Mouse (Mus musculus): ENCODE results near the gene Dusp10. TPM values are rescaled to one million over a fixed set of nuclear protein-coding genes. Genes with fewer than 3 reads are reported as not detected.

Gene Dusp10
- polyA plus RNA-seq, 1 experiment from 2014 or later: 4.2 TPM

DNA sequence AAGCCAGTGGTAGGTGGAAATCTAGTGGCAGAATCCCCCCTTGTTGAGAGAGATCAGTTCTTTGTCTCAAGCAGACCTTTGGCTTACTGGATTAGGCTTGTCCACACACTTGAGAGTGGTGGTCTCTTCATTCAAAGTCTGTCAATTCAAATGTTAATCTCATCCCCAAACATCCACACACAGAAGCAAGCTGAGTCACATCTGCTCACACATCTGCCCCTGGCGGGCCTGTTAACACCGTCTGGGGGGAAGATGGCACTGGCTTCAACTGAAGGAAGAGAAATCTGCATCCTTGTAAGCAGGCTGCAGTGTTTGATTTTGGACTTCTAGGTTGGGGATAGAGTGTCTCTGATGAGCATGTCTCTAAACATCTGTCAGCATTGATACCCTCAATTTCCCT, 10.9 kb downstream of the Dusp10 start:
- Histone ChIP-seq H3K4me1 (replicated peaks; ENCODE audit: control insufficient read depth, insufficient read depth, low read length) (no peaks in the 10 kb centered on the region), H3K4me3 (replicated peaks; ENCODE audit: low read length) (no peak overlapping the region), H3K4me2 (ENCODE audit: low read length) (no peak overlapping the region), H3K27ac (ENCODE audit: low read length) (no peak overlapping the region), H3K9ac (replicated peaks; ENCODE audit: low read depth, low read length) (no peak overlapping the region), H3K36me3 (ENCODE audit: control insufficient read depth, insufficient read depth) (no peaks in the 10 kb centered on the region), H3K27me3 (replicated peaks; ENCODE audit: control insufficient read depth, insufficient read depth, low read length) (no peaks in the 10 kb centered on the region), H3K9me3 (ENCODE audit: control insufficient read depth, low read length) (no peaks in the 10 kb centered on the region)
- WGBS: 52% methylated on average over 2 of the region's 2 CpGs
- no peak for ATAC-seq

DNA sequence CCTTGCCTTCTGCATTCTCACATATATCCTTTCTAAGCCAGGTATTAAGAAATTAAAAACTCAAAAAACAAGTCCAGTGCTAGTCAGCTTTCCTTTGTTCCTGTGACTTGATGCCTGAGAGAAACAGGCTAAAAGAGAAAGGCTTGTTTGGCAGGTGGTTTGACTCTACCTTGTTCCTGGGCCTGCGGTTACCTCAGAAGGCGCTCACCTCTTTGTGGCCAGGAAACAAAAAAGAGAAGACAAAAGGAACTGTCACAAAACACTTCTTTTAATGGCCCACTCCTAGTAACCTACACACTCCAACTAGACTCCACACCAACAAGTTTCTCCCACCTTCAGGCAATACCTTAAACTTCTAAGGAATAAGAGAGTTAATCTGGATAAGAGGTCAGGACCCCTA, 11.5 kb downstream of the Dusp10 start:
- H3K9ac ChIP-seq (replicated peaks; ENCODE audit: low read depth, low read length): no peak overlapping the region
- H3K4me2 ChIP-seq (ENCODE audit: low read length): no peak overlapping the region
- H3K27me3 ChIP-seq (replicated peaks; ENCODE audit: control insufficient read depth, insufficient read depth, low read length): no peaks in the 10 kb centered on the region
- no peaks in the 10 kb centered on the region for H3K9me3 ChIP-seq (ENCODE audit: control insufficient read depth, low read length)
- H3K27ac ChIP-seq (ENCODE audit: low read length): no peak overlapping the region
- H3K4me1 ChIP-seq (replicated peaks; ENCODE audit: control insufficient read depth, insufficient read depth, low read length): no peaks in the 10 kb centered on the region
- H3K4me3 ChIP-seq (replicated peaks; ENCODE audit: low read length): no peak overlapping the region
- H3K36me3 ChIP-seq (ENCODE audit: control insufficient read depth, insufficient read depth): no peaks in the 10 kb centered on the region
- no peak for ATAC-seq
- WGBS: 93% methylated on average over 2 of the region's 2 CpGs

- Histone ChIP-seq H3K4me2 (ENCODE audit: low read length) (no peak overlapping the region), H3K27me3 (replicated peaks; ENCODE audit: control insufficient read depth, insufficient read depth, low read length) (no peaks in the 10 kb centered on the region), H3K27ac (ENCODE audit: low read length) (no peak overlapping the region), H3K9ac (replicated peaks; ENCODE audit: low read depth, low read length) (no peak overlapping the region), H3K36me3 (ENCODE audit: control insufficient read depth, insufficient read depth) (no peaks in the 10 kb centered on the region), H3K9me3 (ENCODE audit: control insufficient read depth, low read length) (no peaks in the 10 kb centered on the region), H3K4me1 (replicated peaks; ENCODE audit: control insufficient read depth, insufficient read depth, low read length) (no peaks in the 10 kb centered on the region), H3K4me3 (replicated peaks; ENCODE audit: low read length) (no peak overlapping the region)
- WGBS: 91% methylated on average over 5 of the region's 5 CpGs
- ATAC-seq: no peak
These were observed 12.0 kb downstream of the Dusp10 start for GRCm38 (mm10) chr1:184025079-184025478.

DNA sequence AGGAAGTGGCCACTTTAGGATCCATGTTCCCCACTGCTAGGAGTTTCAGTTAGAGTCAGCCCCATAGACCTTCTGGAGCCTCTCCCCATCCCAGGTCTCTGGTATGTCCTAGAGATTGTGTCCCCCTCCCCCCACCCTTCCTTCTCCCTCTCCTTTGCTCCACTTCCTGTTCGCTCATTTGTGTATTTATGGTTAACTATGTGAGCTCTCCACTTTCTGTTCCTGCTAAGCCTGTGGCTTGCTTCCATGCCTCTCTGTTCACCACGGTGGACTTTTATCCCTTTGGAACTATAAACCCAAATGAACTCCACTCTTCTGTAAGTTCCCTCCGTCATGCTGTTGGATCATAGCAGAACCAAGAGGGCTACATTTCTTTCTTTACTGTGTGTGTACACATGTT, 13.9 kb downstream of the Dusp10 start:
- Histone ChIP-seq H3K9me3 (ENCODE audit: control insufficient read depth, low read length) (no peaks in the 10 kb centered on the region), H3K27me3 (replicated peaks; ENCODE audit: control insufficient read depth, insufficient read depth, low read length) (no peaks in the 10 kb centered on the region), H3K4me3 (replicated peaks; ENCODE audit: low read length) (no peak overlapping the region), H3K36me3 (ENCODE audit: control insufficient read depth, insufficient read depth) (no peaks in the 10 kb centered on the region), H3K27ac (ENCODE audit: low read length) (no peak overlapping the region), H3K4me1 (replicated peaks; ENCODE audit: control insufficient read depth, insufficient read depth, low read length) (no peaks in the 10 kb centered on the region), H3K9ac (replicated peaks; ENCODE audit: low read depth, low read length) (no peak overlapping the region), H3K4me2 (ENCODE audit: low read length) (no peak overlapping the region)
- ATAC-seq: no peak
- WGBS: 96% methylated on average over 3 of the region's 3 CpGs

DNA sequence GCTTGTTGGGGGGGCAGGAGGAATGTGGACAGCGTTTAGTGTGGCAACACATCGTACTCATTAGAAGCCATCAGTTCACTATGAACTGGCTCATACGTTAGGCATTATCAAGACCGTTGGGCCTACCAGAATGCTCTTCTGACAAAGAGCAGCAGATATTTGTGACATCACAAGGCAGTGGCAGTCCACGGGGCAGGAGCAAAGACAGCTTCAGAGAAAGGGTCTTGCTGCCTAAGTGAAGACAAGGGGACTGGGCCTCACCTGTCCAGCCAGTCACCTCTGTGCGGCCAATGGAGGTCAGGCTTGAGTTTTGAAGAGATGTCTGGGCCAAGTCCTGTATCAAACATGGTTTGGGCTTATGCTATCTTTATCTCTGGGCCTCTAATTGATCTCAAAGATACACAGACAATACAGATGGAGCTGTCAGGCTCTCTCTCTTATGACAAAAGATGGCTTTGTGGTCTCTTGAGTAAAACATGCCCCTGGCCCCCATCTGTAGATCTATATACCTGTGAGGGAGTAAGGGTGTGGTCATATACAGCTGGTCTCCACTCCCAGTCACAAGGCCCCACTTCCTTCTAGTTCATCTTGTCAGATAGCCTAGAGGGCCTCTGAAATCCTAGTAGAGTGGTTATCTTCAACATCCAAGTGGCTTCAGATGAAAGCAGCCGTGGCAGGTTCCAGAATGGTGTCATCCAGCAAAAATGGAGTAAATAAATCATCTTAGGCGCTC, 17.1 kb downstream of the Dusp10 start:
- no peak overlapping the region for H3K9ac ChIP-seq (replicated peaks; ENCODE audit: low read depth, low read length)
- H3K9me3 ChIP-seq (ENCODE audit: control insufficient read depth, low read length): no peaks in the 10 kb centered on the region
- no peak overlapping the region for H3K27ac ChIP-seq (ENCODE audit: low read length)
- WGBS: 95% methylated on average over 8 of the region's 8 CpGs
- no peak overlapping the region for H3K4me3 ChIP-seq (replicated peaks; ENCODE audit: low read length)
- no peak overlapping the region for H3K4me2 ChIP-seq (ENCODE audit: low read length)
- H3K27me3 ChIP-seq (replicated peaks; ENCODE audit: control insufficient read depth, insufficient read depth, low read length): no peaks in the 10 kb centered on the region
- H3K4me1 ChIP-seq (replicated peaks; ENCODE audit: control insufficient read depth, insufficient read depth, low read length): peaks cover 11% of the 10 kb centered on the region; the same call in 1 of the 2 replicates
- ATAC-seq: no peak
- no peaks in the 10 kb centered on the region for H3K36me3 ChIP-seq (ENCODE audit: control insufficient read depth, insufficient read depth)

DNA sequence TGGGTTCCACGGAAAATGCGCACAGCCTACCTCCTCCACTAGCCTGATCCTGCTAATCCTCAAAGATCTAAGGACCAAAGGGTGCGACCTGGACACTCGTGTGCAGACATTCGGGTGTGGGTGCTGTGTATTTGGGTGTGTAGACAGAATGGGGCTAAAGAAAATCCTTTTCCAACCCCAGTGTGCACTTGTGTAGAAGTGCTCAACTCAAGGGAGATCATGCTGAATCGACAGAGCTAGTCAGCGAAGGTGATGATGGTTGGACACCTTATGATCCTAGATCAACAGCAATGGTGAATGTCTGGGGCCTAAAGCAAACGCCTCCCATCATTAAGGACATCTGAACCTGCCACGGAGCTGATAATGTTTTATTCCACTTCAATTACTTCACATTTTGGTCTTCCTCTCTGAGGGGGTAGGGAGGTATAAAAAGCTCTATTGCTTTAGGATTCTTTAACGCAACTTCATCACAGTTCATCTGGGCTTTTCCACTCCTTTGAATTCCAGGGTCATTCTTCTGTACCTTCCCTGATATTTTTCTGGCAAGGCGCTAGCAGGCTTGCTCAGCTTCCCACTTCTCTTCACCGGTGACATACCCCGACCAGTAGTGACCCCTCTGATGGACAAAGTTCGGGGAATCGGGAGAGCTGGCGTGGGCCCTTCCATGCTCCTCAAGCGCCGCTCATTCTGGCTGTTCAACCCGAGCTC, 19.7 kb downstream of the Dusp10 start:
- Histone ChIP-seq H3K4me2 (ENCODE audit: low read length) (peak overlapping the region; percentile 91), H3K27ac (ENCODE audit: low read length) (peak overlapping the region; percentile 88), H3K4me3 (replicated peaks; ENCODE audit: low read length) (peak overlapping the region; percentile 72), H3K9ac (replicated peaks; ENCODE audit: low read depth, low read length) (peak overlapping the region; percentile 80), H3K27me3 (replicated peaks; ENCODE audit: control insufficient read depth, insufficient read depth, low read length) (no peaks in the 10 kb centered on the region), H3K4me1 (replicated peaks; ENCODE audit: control insufficient read depth, insufficient read depth, low read length) (peaks cover 23% of the 10 kb centered on the region), H3K36me3 (ENCODE audit: control insufficient read depth, insufficient read depth) (no peaks in the 10 kb centered on the region), H3K9me3 (ENCODE audit: control insufficient read depth, low read length) (no peaks in the 10 kb centered on the region)
- ATAC-seq: no peak
- 18% methylated on average over 19 of the region's 19 CpGs for WGBS

GRCm38 (mm10) chr1:184033390-184034010, 20.4 kb downstream of the Dusp10 start:
- peak overlapping the region; percentile 91 for H3K4me2 ChIP-seq (ENCODE audit: low read length)
- H3K36me3 ChIP-seq (ENCODE audit: control insufficient read depth, insufficient read depth): no peaks in the 10 kb centered on the region
- peak overlapping the region; percentile 80 for H3K9ac ChIP-seq (replicated peaks; ENCODE audit: low read depth, low read length)
- H3K4me1 ChIP-seq (replicated peaks; ENCODE audit: control insufficient read depth, insufficient read depth, low read length): peaks cover 23% of the 10 kb centered on the region
- no peaks in the 10 kb centered on the region for H3K27me3 ChIP-seq (replicated peaks; ENCODE audit: control insufficient read depth, insufficient read depth, low read length)
- H3K4me3 ChIP-seq (replicated peaks; ENCODE audit: low read length): peak overlapping the region; percentile 72
- under 1% methylated on average over 61 of the region's 63 CpGs for WGBS
- ATAC-seq: peak; percentile 69
- H3K9me3 ChIP-seq (ENCODE audit: control insufficient read depth, low read length): no peaks in the 10 kb centered on the region
- H3K27ac ChIP-seq (ENCODE audit: low read length): peak overlapping the region; percentile 88

DNA sequence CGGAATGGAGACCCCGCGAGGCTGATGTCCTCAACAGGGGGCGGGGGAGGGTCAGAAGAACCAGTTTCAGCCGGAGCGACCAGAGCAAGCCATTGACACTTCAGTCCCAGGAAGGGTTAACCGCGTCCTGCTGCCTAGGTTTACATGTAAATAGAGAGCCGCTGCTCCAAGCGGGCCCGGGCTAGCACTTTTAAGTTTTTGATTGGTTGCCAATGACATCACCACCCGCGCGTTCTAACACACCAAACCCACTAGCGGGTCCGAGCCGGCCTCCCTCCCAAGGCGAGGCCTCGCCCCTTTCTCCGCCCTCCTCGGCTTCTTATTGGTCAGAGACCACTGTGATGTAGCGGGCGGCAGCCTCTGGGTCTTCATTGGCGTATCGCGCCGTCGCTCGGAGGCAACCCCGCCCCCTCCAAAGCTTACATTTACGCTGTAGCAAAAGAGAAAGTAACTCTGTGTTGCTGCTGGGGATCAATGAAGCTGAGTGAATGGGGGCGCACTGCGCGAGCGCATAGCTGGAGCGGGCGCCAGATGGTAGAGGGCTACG, 21.0 kb downstream of the Dusp10 start, which contains the start of gene 1700056E22Rik:
Gene 1700056E22Rik, minus strand, starts transcription at position 291 of the 547 bp plus-strand sequence.
- H3K9me3 ChIP-seq (ENCODE audit: control insufficient read depth, low read length): no peaks in the 10 kb centered on the region
- peak; percentile 98 for ATAC-seq
- H3K4me1 ChIP-seq (replicated peaks; ENCODE audit: control insufficient read depth, insufficient read depth, low read length): peaks cover 23% of the 10 kb centered on the region
- peak within 1 kb of the TSS; percentile 80 for H3K9ac ChIP-seq (replicated peaks; ENCODE audit: low read depth, low read length)
- no peaks in the 10 kb centered on the region for H3K27me3 ChIP-seq (replicated peaks; ENCODE audit: control insufficient read depth, insufficient read depth, low read length)
- peak within 1 kb of the TSS; percentile 88 for H3K27ac ChIP-seq (ENCODE audit: low read length)
- peak within 1 kb of the TSS; percentile 91 for H3K4me2 ChIP-seq (ENCODE audit: low read length)
- peak within 1 kb of the TSS; percentile 72 for H3K4me3 ChIP-seq (replicated peaks; ENCODE audit: low read length)
- H3K36me3 ChIP-seq (ENCODE audit: control insufficient read depth, insufficient read depth): no peaks in the 10 kb centered on the region
- under 1% methylated on average over 38 of the region's 38 CpGs for WGBS

GRCm38 (mm10) chr1:184034741-184035181, 21.7 kb downstream of the Dusp10 start:
- H3K27me3 ChIP-seq (replicated peaks; ENCODE audit: control insufficient read depth, insufficient read depth, low read length): no peaks in the 10 kb centered on the region
- H3K27ac ChIP-seq (ENCODE audit: low read length): peak overlapping the region; percentile 19; the same call in 1 of the 2 replicates
- 0 out of 2 replicates have a peak, but pooled peaks have one; percentile 3 for ATAC-seq
- H3K36me3 ChIP-seq (ENCODE audit: control insufficient read depth, insufficient read depth): no peaks in the 10 kb centered on the region
- 0% methylated on average over 12 of the region's 12 CpGs for WGBS
- H3K9me3 ChIP-seq (ENCODE audit: control insufficient read depth, low read length): no peaks in the 10 kb centered on the region
- H3K4me1 ChIP-seq (replicated peaks; ENCODE audit: control insufficient read depth, insufficient read depth, low read length): peaks cover 23% of the 10 kb centered on the region
- H3K4me2 ChIP-seq (ENCODE audit: low read length): peak overlapping the region; percentile 91
- peak overlapping the region; percentile 49 for H3K9ac ChIP-seq (replicated peaks; ENCODE audit: low read depth, low read length)
- H3K4me3 ChIP-seq (replicated peaks; ENCODE audit: low read length): peak overlapping the region; percentile 72

Data from forebrain, embryonic 16.5 days (tissue).